Mouse (Mus musculus): ENCODE measurements around the gene Sdhaf3.

Gene Sdhaf3

GRCm38 (mm10) chr6:7069463-7069862 lies 113.7 kb downstream of the Sdhaf3 start:
- no peak for DNase-seq

- no peak for DNase-seq
Observed at GRCm38 (mm10) chr6:7082054-7082453, 126.2 kb downstream of the Sdhaf3 start.

GRCm38 (mm10) chr6:7082467-7083259 lies 126.9 kb downstream of the Sdhaf3 start:
- no peak for DNase-seq

GRCm38 (mm10) chr6:7083661-7084060 lies 127.9 kb downstream of the Sdhaf3 start:
- no peak for DNase-seq

- no peak for DNase-seq
Observed at GRCm38 (mm10) chr6:7084370-7084769, 128.6 kb downstream of the Sdhaf3 start.

- DNase-seq, result no peak
Observed at GRCm38 (mm10) chr6:7085506-7085905, 129.7 kb downstream of the Sdhaf3 start.

GRCm38 (mm10) chr6:7092094-7092493 lies 136.3 kb downstream of the Sdhaf3 start:
- no peak for DNase-seq

All from cerebellum, adult 11-12 months (tissue).